20 mouse cellular contexts compared by ENCODE assay signal in genomic region chr5:144036952-144037351, GRCm38 (mm10). TPM values are rescaled to one million over a fixed set of nuclear protein-coding genes. Genes with fewer than 3 reads are reported as not detected.
DNase-seq lines count a peak whose midpoint lies in the region; ATAC-seq and TF ChIP-seq lines count a peak whose summit lies in the region.
"Had no signal": no experiment of that assay in that cellular context is flagged by ENCODE, and none has a peak within 500 bp of the region (broad histone marks: within the 10 kb centered on the region; RNA-seq: fewer than 3 reads in every experiment).

No protein-coding gene starts in this region.

- 0 out of 2 replicates have a peak overlapping the region, but pooled peaks have one; percentile 16 for H3K4me2 ChIP-seq in forebrain, embryonic 14.5 days (ENCODE audit: low read length)
- H3K4me2 ChIP-seq in forebrain, embryonic 13.5 days: no peak overlapping the region
- H3K4me2 ChIP-seq in kidney, embryonic 15.5 days: peak overlapping the region; percentile 35
- 0 out of 2 replicates have a peak overlapping the region, but pooled peaks have one; percentile 3 for H3K4me2 ChIP-seq in midbrain, embryonic 13.5 days (replicated peaks)
- H3K4me2 ChIP-seq in midbrain, embryonic 11.5 days: no peak overlapping the region
- 0 out of 2 replicates have a peak overlapping the region, but pooled peaks have one; percentile 22 for H3K4me2 ChIP-seq in neural tube, embryonic 15.5 days
- H3K4me2 ChIP-seq: hindbrain, embryonic 15.5 days; stomach, embryonic 15.5 days had no signal

- 60% methylated on average over 17 of the region's 17 CpGs for WGBS in forebrain, embryonic 14.5 days
- 57% methylated on average over 17 of the region's 17 CpGs for WGBS in forebrain, embryonic 13.5 days
- 59% methylated on average over 17 of the region's 17 CpGs for WGBS in kidney, embryonic 15.5 days
- WGBS in kidney, adult 2 months: 43% methylated on average over 17 of the region's 17 CpGs
- 60% methylated on average over 17 of the region's 17 CpGs for WGBS in midbrain, embryonic 13.5 days
- 62% methylated on average over 17 of the region's 17 CpGs for WGBS in midbrain, embryonic 11.5 days
- WGBS in neural tube, embryonic 15.5 days: 60% methylated on average over 17 of the region's 17 CpGs

- H3K4me3 ChIP-seq in forebrain, embryonic 14.5 days (ENCODE audit: low read depth, low read length): no peak overlapping the region
- no peak overlapping the region for H3K4me3 ChIP-seq in forebrain, embryonic 13.5 days
- H3K4me3 ChIP-seq in kidney, embryonic 15.5 days (replicated peaks): no peak overlapping the region
- H3K4me3 ChIP-seq in kidney, adult 2 months (ENCODE audit: insufficient read depth, low read depth, low read length): no peak overlapping the region
- no peak overlapping the region for H3K4me3 ChIP-seq in midbrain, embryonic 13.5 days (replicated peaks)
- H3K4me3 ChIP-seq in midbrain, embryonic 11.5 days (ENCODE audit: low read depth, low read length): no peak overlapping the region
- no peak overlapping the region for H3K4me3 ChIP-seq in neural tube, embryonic 15.5 days (replicated peaks)
- H3K4me3 ChIP-seq: hindbrain, embryonic 15.5 days; stomach, embryonic 15.5 days had no signal

- TF ChIP-seq POLR2A in kidney, adult 2 months (IDR thresholded peaks at IDR 0.05; ENCODE audit: low read depth, low read length): no peak

- TF ChIP-seq CTCF in kidney, adult 2 months (conservative IDR thresholded peaks at IDR 0.05; ENCODE audit: insufficient read depth, insufficient read length, low read depth, low read length): no peak

- no peak for DNase-seq in forebrain, embryonic 14.5 days (ENCODE audit: low spot score)
- DNase-seq in kidney, adult 2 months: no peak
- DNase-seq in midbrain, embryonic 11.5 days (ENCODE audit: low spot score, missing footprints): no peak
- no peak for DNase-seq in adrenal gland, postnatal 36 days
- DNase-seq: adrenal gland, postnatal 25 days; cerebellum, postnatal 10 days; kidney, adult 9 months; spleen, adult 18-20 months had no signal

- no peak for ATAC-seq in forebrain, embryonic 14.5 days
- no peak for ATAC-seq in forebrain, embryonic 13.5 days
- no peak for ATAC-seq in kidney, embryonic 15.5 days (replicated peaks; ENCODE audit: low FRiP score)
- ATAC-seq in midbrain, embryonic 13.5 days: no peak
- ATAC-seq in midbrain, embryonic 11.5 days (ENCODE audit: low FRiP score): no peak
- no peak for ATAC-seq in neural tube, embryonic 15.5 days (ENCODE audit: low FRiP score)
- ATAC-seq: lung, postnatal 0 days had no signal

- H3K27ac ChIP-seq in forebrain, embryonic 14.5 days (ENCODE audit: low read depth, low read length): no peak overlapping the region
- H3K27ac ChIP-seq in forebrain, embryonic 13.5 days: no peak overlapping the region
- no peak overlapping the region for H3K27ac ChIP-seq in kidney, embryonic 15.5 days
- no peak overlapping the region for H3K27ac ChIP-seq in kidney, adult 2 months (ENCODE audit: insufficient read depth, low read depth, low read length)
- no peak overlapping the region for H3K27ac ChIP-seq in midbrain, embryonic 13.5 days
- H3K27ac ChIP-seq in midbrain, embryonic 11.5 days (ENCODE audit: low read depth, low read length): no peak overlapping the region
- H3K27ac ChIP-seq in neural tube, embryonic 15.5 days (replicated peaks): no peak overlapping the region
- H3K27ac ChIP-seq: hindbrain, embryonic 15.5 days; liver, embryonic 14.5 days; stomach, embryonic 15.5 days had no signal

- H3K27me3 ChIP-seq in forebrain, embryonic 14.5 days (replicated peaks; ENCODE audit: control insufficient read depth, insufficient read depth, low read length): no peaks in the 10 kb centered on the region
- no peaks in the 10 kb centered on the region for H3K27me3 ChIP-seq in forebrain, embryonic 13.5 days
- H3K27me3 ChIP-seq in kidney, embryonic 15.5 days: no peaks in the 10 kb centered on the region
- no peaks in the 10 kb centered on the region; the same call in 1 of the 2 replicates for H3K27me3 ChIP-seq in kidney, adult 2 months (replicated peaks; ENCODE audit: control insufficient read depth, insufficient read depth, low read length)
- H3K27me3 ChIP-seq in midbrain, embryonic 13.5 days: no peaks in the 10 kb centered on the region
- H3K27me3 ChIP-seq in midbrain, embryonic 11.5 days (ENCODE audit: control insufficient read depth, insufficient read depth, low read length): no peaks in the 10 kb centered on the region
- no peaks in the 10 kb centered on the region for H3K27me3 ChIP-seq in neural tube, embryonic 15.5 days (replicated peaks)
- H3K27me3 ChIP-seq: hindbrain, embryonic 15.5 days; stomach, embryonic 15.5 days had no signal

- no peaks in the 10 kb centered on the region for H3K36me3 ChIP-seq in forebrain, embryonic 14.5 days (ENCODE audit: control insufficient read depth, insufficient read depth, low read length)
- no peaks in the 10 kb centered on the region for H3K36me3 ChIP-seq in forebrain, embryonic 13.5 days (ENCODE audit: poor library complexity, severe bottlenecking)
- no peaks in the 10 kb centered on the region for H3K36me3 ChIP-seq in kidney, embryonic 15.5 days
- H3K36me3 ChIP-seq in kidney, adult 2 months (ENCODE audit: control insufficient read depth, insufficient read depth, low read length): no peaks in the 10 kb centered on the region
- no peaks in the 10 kb centered on the region for H3K36me3 ChIP-seq in midbrain, embryonic 13.5 days
- H3K36me3 ChIP-seq in midbrain, embryonic 11.5 days (ENCODE audit: control insufficient read depth, insufficient read depth, low read length): no peaks in the 10 kb centered on the region
- H3K36me3 ChIP-seq in neural tube, embryonic 15.5 days: no peaks in the 10 kb centered on the region
- H3K36me3 ChIP-seq: hindbrain, embryonic 15.5 days; stomach, embryonic 15.5 days had no signal

- H3K9ac ChIP-seq in forebrain, embryonic 14.5 days (ENCODE audit: low read length): no peak overlapping the region
- no peak overlapping the region for H3K9ac ChIP-seq in forebrain, embryonic 13.5 days
- H3K9ac ChIP-seq in kidney, embryonic 15.5 days: no peak overlapping the region
- H3K9ac ChIP-seq in midbrain, embryonic 13.5 days (replicated peaks): no peak overlapping the region
- no peak overlapping the region for H3K9ac ChIP-seq in midbrain, embryonic 11.5 days (ENCODE audit: low read length)
- H3K9ac ChIP-seq in neural tube, embryonic 15.5 days (replicated peaks): no peak overlapping the region
- H3K9ac ChIP-seq: hindbrain, embryonic 15.5 days; liver, embryonic 14.5 days; stomach, embryonic 15.5 days had no signal

- H3K9me3 ChIP-seq in forebrain, embryonic 14.5 days (replicated peaks; ENCODE audit: control insufficient read depth, low read length): 0 out of 2 replicates have a peak, but pooled peaks cover 2% of the 10 kb centered on the region
- H3K9me3 ChIP-seq in forebrain, embryonic 13.5 days (replicated peaks): 0 out of 2 replicates have a peak, but pooled peaks cover 3% of the 10 kb centered on the region
- no peaks in the 10 kb centered on the region; the same call in 1 of the 2 replicates for H3K9me3 ChIP-seq in kidney, embryonic 15.5 days (replicated peaks)
- H3K9me3 ChIP-seq in midbrain, embryonic 13.5 days: no peaks in the 10 kb centered on the region
- H3K9me3 ChIP-seq in midbrain, embryonic 11.5 days (ENCODE audit: control insufficient read depth, low read length): 0 out of 2 replicates have a peak, but pooled peaks cover 2% of the 10 kb centered on the region
- H3K9me3 ChIP-seq in neural tube, embryonic 15.5 days (replicated peaks): no peaks in the 10 kb centered on the region
- H3K9me3 ChIP-seq: hindbrain, embryonic 15.5 days; stomach, embryonic 15.5 days had no signal

- H3K4me1 ChIP-seq in forebrain, embryonic 14.5 days (ENCODE audit: control insufficient read depth, insufficient read depth, low read length): no peaks in the 10 kb centered on the region
- H3K4me1 ChIP-seq in forebrain, embryonic 13.5 days: no peaks in the 10 kb centered on the region
- 0 out of 2 replicates have a peak, but pooled peaks cover 4% of the 10 kb centered on the region for H3K4me1 ChIP-seq in kidney, embryonic 15.5 days
- H3K4me1 ChIP-seq in kidney, adult 2 months (ENCODE audit: control insufficient read depth, insufficient read depth, low read length): peaks cover 5% of the 10 kb centered on the region; the same call in 1 of the 2 replicates
- no peaks in the 10 kb centered on the region for H3K4me1 ChIP-seq in midbrain, embryonic 13.5 days (replicated peaks)
- H3K4me1 ChIP-seq in midbrain, embryonic 11.5 days (ENCODE audit: control insufficient read depth, insufficient read depth, low read length): no peaks in the 10 kb centered on the region
- peaks cover 5% of the 10 kb centered on the region; the same call in 1 of the 2 replicates for H3K4me1 ChIP-seq in neural tube, embryonic 15.5 days
- H3K4me1 ChIP-seq: stomach, embryonic 15.5 days had no signal

RNA-seq across cellular contexts. Expression of gene Ocm, which starts 10.5 kb away (rescaled TPM):
- polyA plus RNA-seq in forebrain, embryonic 14.5 days (2014; fragmentation: Nextera tagmentation; extraction: Ambion mirVana): 0.90 TPM in 1 of 2 replicates, not detected in the other
- polyA plus RNA-seq in forebrain, embryonic 13.5 days (2015; fragmentation: Nextera tagmentation; extraction: Ambion mirVana): not detected in 2 replicates
- 5.0 TPM in 2 replicates for polyA plus RNA-seq in kidney, embryonic 15.5 days (2015; fragmentation: Nextera tagmentation; extraction: Ambion mirVana)
- not detected in 2 replicates for polyA plus RNA-seq in kidney, adult 2 months (2012; rRNA removed)
- not detected in 2 replicates for polyA plus RNA-seq in midbrain, embryonic 13.5 days (2015; fragmentation: Nextera tagmentation; extraction: Ambion mirVana)
- not detected in 2 replicates for polyA plus RNA-seq in midbrain, embryonic 11.5 days (2014; fragmentation: Nextera tagmentation; extraction: Ambion mirVana)
- not detected in 2 replicates for polyA plus RNA-seq in neural tube, embryonic 15.5 days (2015; fragmentation: Nextera tagmentation; extraction: Ambion mirVana)
- total RNA-seq in adrenal gland, postnatal 36 days (2021): not detected
- total RNA-seq: adrenal gland, postnatal 25 days; layer of hippocampus, adult 8-10 months; megakaryocyte-erythroid progenitor cell, adult 5-6 weeks had no signal
- polyA plus RNA-seq: gonadal fat pad, adult 2 months; heart, embryonic 14.5 days; hindbrain, embryonic 15.5 days; liver, embryonic 14.5 days; stomach, embryonic 15.5 days had no signal

RNA-seq across cellular contexts. Expression of gene Ccz1, which starts 22.3 kb away (rescaled TPM):
- 93.0 and 98.1 TPM in 2 replicates for polyA plus RNA-seq in forebrain, embryonic 14.5 days (2014; fragmentation: Nextera tagmentation; extraction: Ambion mirVana)
- 98.5 and 99.6 TPM in 2 replicates for polyA plus RNA-seq in forebrain, embryonic 13.5 days (2015; fragmentation: Nextera tagmentation; extraction: Ambion mirVana)
- 84.3 and 91.6 TPM in 2 replicates for polyA plus RNA-seq in kidney, embryonic 15.5 days (2015; fragmentation: Nextera tagmentation; extraction: Ambion mirVana)
- polyA plus RNA-seq in kidney, adult 2 months (2012; rRNA removed): 12.9 and 17.3 TPM in 2 replicates
- polyA plus RNA-seq in midbrain, embryonic 13.5 days (2015; fragmentation: Nextera tagmentation; extraction: Ambion mirVana): 94.6 and 95.6 TPM in 2 replicates
- polyA plus RNA-seq in midbrain, embryonic 11.5 days (2014; fragmentation: Nextera tagmentation; extraction: Ambion mirVana): 125 and 131 TPM in 2 replicates
- polyA plus RNA-seq in neural tube, embryonic 15.5 days (2015; fragmentation: Nextera tagmentation; extraction: Ambion mirVana): 76.1 and 77.4 TPM in 2 replicates
- total RNA-seq in adrenal gland, postnatal 36 days (2021): 10 to 100 TPM; 54.1 to 62.9 TPM

Comparison
In these comparisons a context has a peak if more than half of its experiments do, and no peak if none do; other contexts are left out.
1. H3K4me2 ChIP-seq: peak in forebrain, embryonic 14.5 days (single experiment), kidney, embryonic 15.5 days (single experiment), midbrain, embryonic 13.5 days (single experiment) and neural tube, embryonic 15.5 days (single experiment); none in forebrain, embryonic 13.5 days (single experiment) and midbrain, embryonic 11.5 days (single experiment).